Mouse (Mus musculus) CH12.LX (cell line): ENCODE measurements at regions not wholly inside any gene's neighbourhood (a gene's known extent, or its start where the extent isn't known, plus 50 kb on each side); places are given as distances from the start of the nearest gene placed in this dataset.

Source experiments
- DNase-seq: peaks from one replicate; pipeline ENCODE4 v3.0.0-alpha.2; 2013; ENCODE audit errors: extremely low read depth
- H3K27ac ChIP-seq: 2 replicates; pipeline ENCODE4 v1.5.1; 2012; ENCODE audit warnings: low read depth, mild to moderate bottlenecking, control low read depth, moderate library complexity; ENCODE audit not compliant: insufficient read depth
- H3K27me3 ChIP-seq: replicated peaks from 2 replicates; pipeline ENCODE3; 2012; ENCODE audit warnings: inconsistent platforms
- H3K36me3 ChIP-seq, 2 experiments: replicated peaks in 1 of 2; 2 replicates each; pipeline versions ENCODE3 to v1.6.1; 2012; ENCODE audit warnings: inconsistent platforms in 1 of 2, low read length in 1 of 2, mild to moderate bottlenecking in 1 of 2, mixed read lengths in 1 of 2, moderate library complexity in 1 of 2; ENCODE audit not compliant: control insufficient read depth in 1 of 2, insufficient read depth in 1 of 2
- H3K4me1 ChIP-seq, 2 experiments: 2 replicates each; pipeline ENCODE4 v1.6.1; 2012; ENCODE audit warnings: inconsistent platforms in 1 of 2, moderate library complexity in 1 of 2; ENCODE audit not compliant: insufficient read depth in 2 of 2, control insufficient read depth in 1 of 2
- H3K4me2 ChIP-seq: 2 replicates; pipeline ENCODE4 v1.6.1; 2012; ENCODE audit warnings: low read depth, mild to moderate bottlenecking, control low read depth; ENCODE audit not compliant: poor library complexity, insufficient read depth, severe bottlenecking
- H3K4me3 ChIP-seq, 3 experiments: fragments of 150-350 bp in 1 of 3; sonication (generic) in 1 of 3; replicated peaks in 1 of 3; 2 replicates each; pipeline versions ENCODE3 to v1.5.1; 2011 to 2012; ENCODE audit warnings: low read depth in 2 of 3, low read length in 2 of 3, mild to moderate bottlenecking in 2 of 3, moderate library complexity in 2 of 3, control low read depth in 1 of 3, improper control_type of control experiment in 1 of 3, inconsistent platforms in 1 of 3, mixed read lengths in 1 of 3; ENCODE audit not compliant: poor library complexity in 1 of 3
- H3K79me2 ChIP-seq: replicated peaks from 2 replicates; pipeline ENCODE4 v1.6.1; 2012; ENCODE audit warnings: mild to moderate bottlenecking, moderate library complexity; ENCODE audit not compliant: control insufficient read depth, poor library complexity, insufficient read depth, severe bottlenecking; ENCODE audit errors: extremely low read depth
- H3K9ac ChIP-seq: 2 replicates; pipeline ENCODE4 v1.6.1; 2012; ENCODE audit warnings: low read depth, mild to moderate bottlenecking, control low read depth, moderate library complexity; ENCODE audit not compliant: insufficient read depth
- H3K9me3 ChIP-seq: replicated peaks from 2 replicates; pipeline ENCODE3; 2012; ENCODE audit warnings: low read length, inconsistent platforms, mixed read lengths
- CHD2 ChIP-seq: IDR thresholded peaks from 2 replicates; pipeline ENCODE4 v1.6.1; 2011; ENCODE audit warnings: low read length, improper control_type of control experiment
- E2F4 ChIP-seq: IDR thresholded peaks from 2 replicates; pipeline ENCODE4 v1.6.1; 2011; ENCODE audit warnings: low read depth, low read length, improper control_type of control experiment; ENCODE audit not compliant: insufficient replicate concordance
- EP300 ChIP-seq: IDR thresholded peaks from 2 replicates; pipeline ENCODE4 v1.6.1; 2011; ENCODE audit warnings: low read length, improper control_type of control experiment
- ETS1 ChIP-seq: conservative IDR thresholded peaks from 2 replicates; pipeline ENCODE4 v1.6.1; 2012; ENCODE audit warnings: low read depth, mild to moderate bottlenecking, inconsistent platforms, low read length, improper control_type of control experiment, moderate library complexity
- HCFC1 ChIP-seq: IDR thresholded peaks from 2 replicates; pipeline ENCODE4 v1.6.1; 2012; ENCODE audit warnings: low read depth, mild to moderate bottlenecking, inconsistent platforms, low read length, improper control_type of control experiment
- JUN ChIP-seq: IDR thresholded peaks from 2 replicates; pipeline ENCODE4 v1.6.1; 2011; ENCODE audit warnings: low read depth, mild to moderate bottlenecking, low read length, improper control_type of control experiment, moderate library complexity; ENCODE audit not compliant: insufficient read depth
- MEF2A ChIP-seq: IDR thresholded peaks from 2 replicates; pipeline ENCODE4 v1.6.1; 2014; ENCODE audit warnings: low read depth, mild to moderate bottlenecking, inconsistent platforms, low read length, improper control_type of control experiment, borderline replicate concordance
- NELFE ChIP-seq: IDR thresholded peaks from 2 replicates; pipeline ENCODE4 v1.6.1; 2011; ENCODE audit warnings: low read depth, low read length, improper control_type of control experiment
- PAX5 ChIP-seq: IDR thresholded peaks from 2 replicates; pipeline ENCODE4 v1.6.1; 2012; ENCODE audit warnings: low read length, inconsistent platforms, mixed read lengths
- RAD21 ChIP-seq: IDR thresholded peaks from 2 replicates; pipeline ENCODE4 v1.6.1; 2011; ENCODE audit warnings: low read depth, mild to moderate bottlenecking, low read length, improper control_type of control experiment, moderate library complexity
- TCF12 ChIP-seq: IDR thresholded peaks from 2 replicates; pipeline ENCODE4 v1.6.1; 2014; ENCODE audit warnings: low read depth, mild to moderate bottlenecking, inconsistent platforms, low read length, improper control_type of control experiment
- USF1 ChIP-seq: IDR thresholded peaks from 2 replicates; pipeline ENCODE4 v1.6.1; 2014; ENCODE audit warnings: low read depth, mild to moderate bottlenecking, inconsistent platforms, low read length, improper control_type of control experiment
- USF2 ChIP-seq: conservative IDR thresholded peaks from 2 replicates; pipeline ENCODE4 v1.6.1; 2011; ENCODE audit warnings: low read depth, low read length, improper control_type of control experiment
- ZKSCAN1 ChIP-seq: IDR thresholded peaks from 2 replicates; pipeline ENCODE4 v1.6.1; 2012; ENCODE audit warnings: low read depth, inconsistent platforms, low read length, improper control_type of control experiment, borderline replicate concordance
- ZMIZ1 ChIP-seq: IDR thresholded peaks from 2 replicates; pipeline ENCODE4 v1.6.1; 2012; ENCODE audit warnings: low read depth, mild to moderate bottlenecking, inconsistent platforms, low read length, improper control_type of control experiment
- ZNF384 ChIP-seq: IDR thresholded peaks from 2 replicates; pipeline ENCODE4 v1.6.1; 2012; ENCODE audit warnings: low read depth, low read length, improper control_type of control experiment, inconsistent platforms
- dilution Hi-C: fragments of 300-500 bp; cut with MboI; formaldehyde crosslinking; loops from 2 replicates; pipeline ENCODE4 v1.14.3; 2020; ENCODE audit warnings: low sequenced_read_pairs; ENCODE audit not compliant: extremely low pct_unique_long_range_greater_than_20kb, extremely low pct_ligation_motif_present
- in situ Hi-C: fragments of 300-500 bp; cut with MboI; formaldehyde crosslinking; loops from 3 replicates; pipeline ENCODE4 v1.14.3; 2019; ENCODE audit warnings: low sequenced_read_pairs, low pct_ligation_motif_present, low pct_unique_long_range_greater_than_20kb, mixed read lengths

DNA sequence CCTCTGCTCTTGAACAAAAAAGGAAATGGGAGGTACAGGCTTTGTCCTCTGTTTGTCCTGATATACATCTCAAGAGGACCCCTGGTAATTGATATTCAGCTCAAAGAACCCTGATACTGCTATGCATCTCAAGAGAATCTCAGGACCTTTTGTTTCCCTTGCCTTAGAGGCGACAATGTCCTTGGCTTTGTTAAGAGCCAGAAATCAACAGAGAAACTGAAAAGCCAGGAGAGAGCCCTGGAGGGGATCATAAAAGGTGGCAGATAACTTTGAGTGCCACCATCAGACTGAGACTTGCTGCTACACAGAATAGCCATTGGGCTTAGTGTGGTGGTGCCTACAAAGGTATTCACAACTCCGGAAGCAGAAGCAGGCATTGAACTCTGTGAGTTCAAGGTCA, 74.3 kb upstream of the Gadd45a start:
- Histone ChIP-seq H3K79me2 (no peaks in the 10 kb centered on the region), H3K27me3 (no peaks in the 10 kb centered on the region), H3K27ac (no peak overlapping the region), H3K36me3 (no peaks in the 10 kb centered on the region), H3K4me1 (peaks cover 3 to 17% of the 10 kb centered on the region in 2 experiments; a peak in 2 of 4 replicates), H3K9ac (no peak overlapping the region), H3K4me2 (no peak overlapping the region)
- DNase-seq, result no peak
- dilution Hi-C loops, result no loop called here
- TF ChIP-seq RAD21 (no peak), EP300 (no peak), HCFC1 (no peak), ETS1 (no peak), JUN (no peak), NELFE (no peak), CHD2 (no peak), MEF2A (no peak), USF1 (no peak), PAX5 (no peak), TCF12 (no peak), USF2 (no peak), E2F4 (no peak), ZMIZ1 (no peak), ZNF384 (no peak), ZKSCAN1 (no peak)
- TF ChIP-seq, all 38 proteins: peak for 0
- Histone ChIP-seq H3K4me3 (no peak overlapping the region), H3K9me3 (no peaks in the 10 kb centered on the region)
- in situ Hi-C loops, result no loop called here

DNA sequence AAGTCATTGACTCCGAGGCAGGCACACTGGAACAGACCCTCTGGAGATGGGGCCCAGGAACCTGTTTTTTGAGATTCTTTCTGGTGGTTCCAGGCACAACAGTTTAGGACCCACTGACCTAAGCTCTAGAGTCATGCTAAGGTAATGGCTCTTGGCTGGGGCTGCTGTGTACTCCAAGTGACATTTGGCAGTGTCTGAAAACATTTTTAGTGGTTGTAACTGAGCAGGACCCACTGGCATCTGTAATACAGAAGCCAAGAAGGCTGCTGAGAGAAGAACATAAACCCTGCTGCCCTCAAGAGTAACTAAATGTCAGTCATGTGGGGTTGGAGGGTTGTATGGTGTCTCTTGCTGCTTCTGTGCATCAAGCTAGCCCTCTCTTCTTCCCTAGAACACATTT, 73.1 kb upstream of the Gadd45a start:
- no peaks in the 10 kb centered on the region for H3K9me3 ChIP-seq
- no peak overlapping the region for H3K27ac ChIP-seq

More for the DNA sequence above, 73.1 kb upstream of the Gadd45a start:
- DNase-seq, result no peak
- no peaks in the 10 kb centered on the region for H3K79me2 ChIP-seq
- TF ChIP-seq RAD21, result no peak
- no peak overlapping the region for H3K4me3 ChIP-seq
- no peak overlapping the region for H3K9ac ChIP-seq
- H3K27me3 ChIP-seq, result no peaks in the 10 kb centered on the region
- no peaks in the 10 kb centered on the region for H3K36me3 ChIP-seq
- in situ Hi-C loops, result no loop called here
- no peak overlapping the region for H3K4me2 ChIP-seq
- peaks cover 4 to 18% of the 10 kb centered on the region in 2 experiments; a peak in 2 of 4 replicates for H3K4me1 ChIP-seq
- dilution Hi-C loops, result no loop called here
